In the genomic region with DNA sequence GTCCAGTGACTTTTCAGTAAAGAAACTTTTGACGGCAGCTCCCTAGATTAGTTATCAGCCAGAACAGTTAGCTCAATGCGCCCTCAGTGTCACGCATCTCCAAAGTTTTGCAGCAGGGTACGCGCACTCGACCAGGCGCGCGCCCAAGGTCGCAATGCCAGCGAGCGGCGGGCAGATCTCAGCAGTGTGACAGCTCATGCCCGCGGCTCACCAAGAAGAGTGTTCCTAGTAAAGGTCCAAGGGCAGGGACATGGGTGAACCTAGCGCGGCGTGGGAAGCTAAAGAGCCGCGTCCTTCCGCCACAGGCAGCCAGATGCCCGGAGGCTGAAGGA, we compare ENCODE assay signal across 1 mouse cellular context.
TF ChIP-seq lines count a peak whose summit lies in the region.

No protein-coding gene starts in this region.

TF ChIP-seq in CH12.LX, 34 proteins besides CTCF, POLR2A, EP300 and RAD21:
- TF ChIP-seq NRF1 (IDR thresholded peaks at IDR 0.05; ENCODE audit: low read depth, low read length) (no peak), ZMIZ1 (IDR thresholded peaks at IDR 0.05; ENCODE audit: low read depth, low read length) (no peak), RCOR1 (conservative IDR thresholded peaks at IDR 0.05; ENCODE audit: low read depth, low read length) (no peak; the same call in 1 of the 2 replicates), SIN3A (IDR thresholded peaks at IDR 0.05; ENCODE audit: low read length) (0 out of 2 replicates have a peak, but pooled peaks have one; percentile 88), MAZ (IDR thresholded peaks at IDR 0.05; ENCODE audit: low read depth, low read length) (no peak), POLR2AphosphoS2 (IDR thresholded peaks at IDR 0.05; ENCODE audit: low read depth, low read length) (no peak), JUN (IDR thresholded peaks at IDR 0.05; ENCODE audit: insufficient read depth, low read depth, low read length) (no peak), MAX (IDR thresholded peaks at IDR 0.05; ENCODE audit: low read length) (no peak), IRF4 (IDR thresholded peaks at IDR 0.05; ENCODE audit: low read depth, low read length) (no peak), USF2 (conservative IDR thresholded peaks at IDR 0.05; ENCODE audit: low read depth, low read length) (no peak), TCF12 (IDR thresholded peaks at IDR 0.05; ENCODE audit: low read depth, low read length) (peak; percentile 71; the same call in 1 of the 2 replicates), JUND (conservative IDR thresholded peaks at IDR 0.05; ENCODE audit: low read depth, low read length) (no peak), CHD1 (IDR thresholded peaks at IDR 0.05; ENCODE audit: low read depth, low read length) (no peak), PAX5 (IDR thresholded peaks at IDR 0.05; ENCODE audit: low read length) (no peak), E2F4 (IDR thresholded peaks at IDR 0.05; ENCODE audit: insufficient replicate concordance, low read depth, low read length) (no peak), ZKSCAN1 (IDR thresholded peaks at IDR 0.05; ENCODE audit: borderline replicate concordance, low read depth, low read length) (no peak), ETS1 (conservative IDR thresholded peaks at IDR 0.05; ENCODE audit: low read depth, low read length) (no peak), MXI1 (IDR thresholded peaks at IDR 0.05; ENCODE audit: low read depth, low read length) (peak; percentile 91; the same call in 1 of the 2 replicates), MEF2A (IDR thresholded peaks at IDR 0.05; ENCODE audit: borderline replicate concordance, low read depth, low read length) (0 out of 2 replicates have a peak, but pooled peaks have one; percentile 19), UBTF (IDR thresholded peaks at IDR 0.05; ENCODE audit: low read depth, low read length) (peak; percentile 75; the same call in 1 of the 2 replicates), ZC3H11A (IDR thresholded peaks at IDR 0.05; ENCODE audit: low read depth, low read length) (no peak), MYC (IDR thresholded peaks at IDR 0.05; ENCODE audit: low read depth, low read length) (no peak), USF1 (IDR thresholded peaks at IDR 0.05; ENCODE audit: low read depth, low read length) (no peak)
